Mouse (Mus musculus) neutrophil, adult 5-6 weeks (primary cell): ENCODE results near the gene Zscan20. TPM values are rescaled to one million over a fixed set of nuclear protein-coding genes. Genes with fewer than 3 reads are reported as not detected.

ENCODE experiments used
- ATAC-seq: fragments of 151-379, 151-347 bp; 2 replicates; pipeline ENCODE4 v1.8.0; 2017; ENCODE audit warnings: mild to moderate bottlenecking, moderate TSS enrichment; ENCODE audit not compliant: insufficient number of reproducible peaks, poor library complexity, low FRiP score, severe bottlenecking; ENCODE audit errors: extremely low read depth
- total RNA-seq: library from RNA; stranded (forward); fragments of 200-1000 nt; gene quantifications from 2 replicates; pipeline ENCODE4 v1.2.3, GENCODE M21; 2017

Zscan20 gene
- 18.9 and 20.5 TPM in 2 replicates for total RNA-seq

- peak; percentile 96 for ATAC-seq
Measured at GRCm38 (mm10) chr4:128609925-128610402, at the start of gene Zscan20. Zscan20 (minus strand) TSS chr4:128610098.

GRCm38 (mm10) chr4:128655446-128655845, 45.5 kb upstream of the Zscan20 start:
- ATAC-seq, result no peak

GRCm38 (mm10) chr4:128654505-128655381, 44.8 kb upstream of the Zscan20 start, which contains the start of gene Phc2:
Phc2 (plus strand) TSS chr4:128654702.
- peak; percentile 89 for ATAC-seq

GRCm38 (mm10) chr4:128652584-128653298, 42.8 kb upstream of the Zscan20 start:
- no peak for ATAC-seq

- ATAC-seq, result no peak
Measured at GRCm38 (mm10) chr4:128651530-128651929, 41.6 kb upstream of the Zscan20 start.

GRCm38 (mm10) chr4:128648567-128649255, 38.8 kb upstream of the Zscan20 start:
- no peak for ATAC-seq

GRCm38 (mm10) chr4:128646762-128647161, 36.9 kb upstream of the Zscan20 start:
- ATAC-seq, result no peak

- ATAC-seq, result no peak
Measured at GRCm38 (mm10) chr4:128645896-128646295, 36.0 kb upstream of the Zscan20 start.

- no peak for ATAC-seq
Measured at GRCm38 (mm10) chr4:128641766-128642717, 32.1 kb upstream of the Zscan20 start.

- no peak for ATAC-seq
Measured at GRCm38 (mm10) chr4:128638265-128638923, 28.5 kb upstream of the Zscan20 start.

- no peak for ATAC-seq
Measured at GRCm38 (mm10) chr4:128637250-128637649, 27.4 kb upstream of the Zscan20 start.

GRCm38 (mm10) chr4:128635894-128636585, 26.1 kb upstream of the Zscan20 start:
- ATAC-seq, result no peak

GRCm38 (mm10) chr4:128635451-128635850, 25.6 kb upstream of the Zscan20 start:
- ATAC-seq, result no peak

GRCm38 (mm10) chr4:128621109-128621508, 11.2 kb upstream of the Zscan20 start:
- ATAC-seq, result no peak

GRCm38 (mm10) chr4:128620572-128620971, 10.7 kb upstream of the Zscan20 start:
- ATAC-seq, result no peak

GRCm38 (mm10) chr4:128618963-128619362, 9.1 kb upstream of the Zscan20 start:
- ATAC-seq, result no peak

GRCm38 (mm10) chr4:128618246-128618911, 8.5 kb upstream of the Zscan20 start, which contains the start of gene Tlr12:
Tlr12 (minus strand) TSS chr4:128618619.
- 0 out of 2 replicates have a peak, but pooled peaks have one; percentile 20 for ATAC-seq
